Mouse (Mus musculus) embryonic fibroblast, embryonic 13.5 days (primary cell): ENCODE results near the gene Calhm1.

Experiments used
- CTCF ChIP-seq: IDR thresholded peaks from 2 replicates; pipeline ENCODE4 v1.5.1; 2011; ENCODE audit warnings: mild to moderate bottlenecking, control low read depth, low read length, moderate library complexity, borderline replicate concordance; ENCODE audit not compliant: insufficient read depth
- POLR2A ChIP-seq: IDR thresholded peaks from 2 replicates; pipeline ENCODE4 v1.6.1; 2011; ENCODE audit warnings: low read depth, mild to moderate bottlenecking, control low read depth, low read length, moderate library complexity

GRCm38 (mm10) chr19:47157664-47158063, 13.6 kb upstream of the Calhm1 start, which contains the start of gene Calhm3:
- no peak for TF ChIP-seq POLR2A
- TF ChIP-seq CTCF = no peak
